In genomic region chr7:134320979-134321378, GRCm38 (mm10) we compare ENCODE assay signal across 13 mouse cellular contexts.
A peak's percentile ranks its signal among the peaks of the same experiment; 100 is the strongest.
DNase-seq lines count a peak whose midpoint lies in the region; ATAC-seq lines count a peak whose summit lies in the region.
"Had no signal": no experiment of that assay in that cellular context is flagged by ENCODE, and none has a peak within 500 bp of the region (broad histone marks: within the 10 kb centered on the region; RNA-seq: fewer than 3 reads in every experiment).

No protein-coding gene starts in this region.

- intact Hi-C loops in left cerebral cortex, postnatal 4 days (cut with DNase I): no loop called here
- intact Hi-C loops in gastrocnemius, postnatal 14 days (cut with DNase I; ENCODE audit: low total_unique reads): no loop called here

- peak; percentile 85 for ATAC-seq in frontal cortex, adult (ENCODE audit: low TSS enrichment)

- no peak for DNase-seq in frontal cortex, postnatal 25 days (ENCODE audit: low spot score in 2 of 2)
- DNase-seq in left cerebral cortex, adult 9 months (ENCODE audit: low spot score in 2 of 2): peak; percentile 7 to 25
- DNase-seq in left cerebral cortex, postnatal 4 days: no peak
- DNase-seq in brain, embryonic 18.5 days (ENCODE audit: low read depth, low spot score): peak; percentile 30
- DNase-seq in retina, postnatal 7 days (ENCODE audit: low read depth, low spot score): peak; percentile 23
- no peak for DNase-seq in gastrocnemius, postnatal 14 days
- no peak for DNase-seq in gastrocnemius, adult 18-20 months (ENCODE audit: low spot score)
- DNase-seq: adrenal gland, postnatal 14 days; cerebellum, adult 9-10 months; liver; lung, postnatal 36 days; thymus, adult 2 months had no signal

Comparison
In these comparisons a context has a peak if more than half of its experiments do, and no peak if none do; other contexts are left out.
1. DNase-seq: peak in left cerebral cortex, adult 9 months (2 of 2), brain, embryonic 18.5 days (single experiment) and retina, postnatal 7 days (single experiment); none in frontal cortex, postnatal 25 days (0 of 2), left cerebral cortex, postnatal 4 days (single experiment), gastrocnemius, postnatal 14 days (single experiment) and gastrocnemius, adult 18-20 months (single experiment).